Mouse (Mus musculus) embryo, embryonic 9.5 days (tissue): ENCODE data around the gene 4930453N24Rik.

ENCODE experiments used
- DNase-seq: peaks from one replicate; pipeline ENCODE4 v3.0.0-alpha.2; 2017; ENCODE audit errors: extremely low spot score

4930453N24Rik gene

GRCm38 (mm10) chr16:64770521-64771430 lies at the start of gene 4930453N24Rik:
Gene 4930453N24Rik (minus strand): TSS chr16:64771161.
- DNase-seq, result peak; percentile 90

DNA sequence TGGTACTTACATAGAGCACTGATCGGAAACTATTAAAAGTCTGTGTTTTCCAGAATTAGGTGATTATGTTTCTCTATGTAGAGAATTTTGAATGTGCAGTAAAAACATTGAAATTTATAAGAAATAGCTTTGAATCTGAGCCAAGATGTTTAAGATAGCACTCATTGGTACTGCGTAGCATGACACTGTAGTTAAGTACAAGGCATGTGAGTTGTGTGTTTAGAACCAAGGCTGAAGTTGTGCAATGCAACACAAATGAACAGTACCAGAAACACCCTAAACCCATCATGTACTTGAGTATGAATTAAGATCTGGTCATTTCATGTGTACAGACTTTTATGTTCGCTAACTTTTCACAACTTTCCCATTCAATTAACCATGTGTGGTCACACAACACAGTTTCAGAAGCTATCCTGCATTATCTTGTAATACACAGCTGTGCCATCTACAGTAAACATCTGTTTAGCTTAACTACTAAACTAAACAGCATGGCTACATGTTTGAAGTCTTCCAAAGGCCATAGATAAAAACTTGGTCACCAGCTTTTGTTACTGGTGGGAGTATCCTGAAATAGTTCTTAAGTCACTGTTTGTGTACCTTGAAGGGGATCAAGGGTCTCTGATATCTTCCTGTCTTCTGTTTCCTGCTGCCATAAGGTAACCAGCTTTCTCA lies 46.3 kb upstream of the 4930453N24Rik start:
- DNase-seq, result no peak

DNA sequence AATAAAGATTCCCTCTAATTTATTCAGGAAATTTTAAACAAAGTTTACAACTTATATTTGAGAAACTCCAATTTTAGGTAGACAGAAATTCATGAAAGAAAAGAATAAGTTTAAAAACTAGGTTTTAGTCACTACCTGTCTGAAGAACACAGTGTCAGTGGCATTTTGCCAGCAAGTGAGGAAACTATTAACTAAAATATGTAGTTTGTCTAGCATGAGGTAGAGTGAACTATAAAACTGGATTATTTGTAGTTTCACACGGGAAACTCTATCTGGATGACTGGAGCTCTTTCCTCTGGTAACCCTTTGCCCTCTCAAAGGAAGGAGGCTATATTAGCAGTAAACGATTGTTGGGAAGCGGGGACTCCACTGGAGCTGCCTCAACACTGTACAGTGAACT lies 32.1 kb upstream of the 4930453N24Rik start:
- no peak for DNase-seq

- DNase-seq, result no peak
These were observed 30.7 kb upstream of the 4930453N24Rik start for GRCm38 (mm10) chr16:64801638-64802037.

DNA sequence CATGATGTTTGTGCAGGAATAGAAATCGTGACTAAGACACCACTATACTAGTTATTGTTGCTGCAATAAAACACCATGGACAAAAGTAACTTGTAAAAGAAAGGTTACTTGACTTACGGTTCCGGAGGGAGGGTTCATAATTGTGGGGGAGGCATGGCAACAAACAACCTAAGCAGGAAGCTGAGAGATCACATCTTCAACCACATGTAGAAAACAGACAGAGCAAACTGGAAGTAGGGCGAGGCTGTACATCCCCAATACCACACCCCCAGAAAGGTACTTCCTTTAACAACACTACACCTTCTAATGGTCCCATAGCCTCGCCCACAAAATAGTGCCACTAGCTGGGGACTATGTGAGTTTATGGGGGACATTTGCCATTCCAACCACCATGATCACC lies 29.4 kb upstream of the 4930453N24Rik start:
- DNase-seq, result no peak

DNA sequence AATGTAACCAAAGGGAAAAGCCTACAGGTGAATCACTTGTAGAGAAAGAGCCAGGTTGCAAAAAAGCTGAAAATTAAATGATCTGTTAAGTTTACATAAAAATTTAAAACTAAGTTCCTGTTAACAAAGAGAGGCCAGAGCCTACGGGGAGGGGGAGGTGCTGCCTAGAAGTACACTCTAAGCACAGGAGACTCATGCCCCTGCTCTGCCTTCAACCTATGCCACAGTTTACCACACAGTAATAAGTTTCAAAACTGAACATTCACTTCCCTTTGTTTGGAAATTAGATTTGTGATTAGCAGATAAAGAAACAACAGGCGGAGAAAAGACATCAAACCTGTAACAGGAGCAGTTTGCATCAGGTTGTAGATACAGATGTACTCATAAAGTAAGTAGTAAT lies 23.8 kb upstream of the 4930453N24Rik start:
- DNase-seq, result no peak

- DNase-seq, result no peak
These were observed 18.7 kb upstream of the 4930453N24Rik start for GRCm38 (mm10) chr16:64789706-64790105.

DNA sequence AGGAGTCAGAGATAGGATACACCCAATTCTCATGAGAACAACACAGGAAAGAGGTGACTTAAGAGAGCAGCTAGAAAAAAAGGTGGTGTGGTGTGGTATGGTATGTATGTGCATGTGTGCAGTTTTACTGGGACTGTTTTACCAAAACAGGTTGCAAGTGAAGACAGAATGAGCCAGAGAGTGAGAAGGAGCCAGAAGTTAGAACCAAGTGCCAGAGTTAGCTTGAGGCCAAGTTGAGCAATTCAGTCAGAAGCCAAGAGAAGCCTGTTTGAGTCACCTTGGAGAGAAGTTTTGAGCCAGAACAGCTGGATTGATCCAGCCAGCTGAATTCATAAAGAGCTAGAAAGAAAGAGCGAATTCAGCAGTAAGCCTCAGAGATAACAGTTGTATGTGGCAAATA lies 4.6 kb upstream of the 4930453N24Rik start:
- no peak for DNase-seq

- DNase-seq, result no peak
These were observed 464 bp upstream of the 4930453N24Rik start for GRCm38 (mm10) chr16:64771431-64771818.

- DNase-seq, result no peak
These were observed 4.2 kb downstream of the 4930453N24Rik start for GRCm38 (mm10) chr16:64766696-64767300.

GRCm38 (mm10) chr16:64759245-64759626 lies 11.7 kb downstream of the 4930453N24Rik start:
- no peak for DNase-seq

DNA sequence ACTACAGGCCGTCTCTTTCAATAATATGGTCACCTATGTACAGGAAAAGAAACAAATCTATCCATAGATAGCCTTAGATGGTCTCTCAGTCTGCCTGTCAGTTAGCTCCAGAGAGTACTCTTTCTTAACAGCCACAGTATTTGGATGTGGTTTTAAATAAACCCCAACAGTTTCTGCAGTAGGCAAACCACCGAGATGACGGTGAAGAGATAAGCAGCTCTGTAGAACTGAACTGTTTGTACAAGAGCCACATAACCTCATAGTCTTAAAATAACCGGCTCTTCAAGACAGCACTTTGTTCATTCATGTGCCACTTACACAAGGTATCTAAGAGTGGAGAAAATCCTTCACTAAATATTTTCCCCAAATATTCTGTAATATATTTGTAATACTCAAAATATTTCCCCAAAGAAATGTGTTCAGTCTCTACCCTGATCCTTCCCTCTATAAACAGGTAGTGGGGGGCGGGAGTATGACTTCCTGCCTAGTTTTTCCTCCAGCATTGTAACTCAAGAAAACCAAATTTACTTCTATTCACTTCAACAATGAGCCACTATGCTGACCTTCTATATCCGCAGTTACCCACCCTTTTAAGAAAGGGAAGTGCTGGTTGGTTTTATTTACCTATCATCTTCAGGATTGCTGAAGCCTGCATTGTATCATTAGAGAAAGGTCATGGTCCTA lies 12.3 kb downstream of the 4930453N24Rik start:
- no peak for DNase-seq

- DNase-seq, result no peak
These were observed 13.1 kb downstream of the 4930453N24Rik start for GRCm38 (mm10) chr16:64757666-64758400.

GRCm38 (mm10) chr16:64756321-64756720 lies 14.6 kb downstream of the 4930453N24Rik start:
- DNase-seq, result no peak

GRCm38 (mm10) chr16:64754743-64755139 lies 16.2 kb downstream of the 4930453N24Rik start:
- DNase-seq, result peak; percentile 39

- DNase-seq, result no peak
These were observed 16.8 kb downstream of the 4930453N24Rik start for GRCm38 (mm10) chr16:64753990-64754742.

DNA sequence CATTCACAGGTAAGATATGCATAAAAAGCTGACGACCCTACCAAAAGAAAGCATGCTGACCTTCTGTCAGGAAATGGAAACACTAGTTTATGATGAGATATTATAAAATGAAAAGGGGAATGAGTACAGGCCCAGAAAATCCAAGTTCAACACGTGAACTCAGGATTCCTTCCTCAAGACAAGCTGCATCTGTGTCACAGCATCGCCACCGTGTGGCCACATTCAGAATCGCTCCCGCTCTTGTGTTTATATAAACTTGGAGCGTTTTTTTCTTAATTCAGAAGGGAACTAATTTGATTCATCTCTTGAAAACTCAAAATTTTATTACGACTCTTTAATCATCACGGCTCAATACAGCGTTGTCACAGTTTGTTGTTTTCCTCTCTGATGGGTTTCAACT lies 22.7 kb downstream of the 4930453N24Rik start:
- peak; percentile 64 for DNase-seq

- DNase-seq, result no peak
These were observed 25.9 kb downstream of the 4930453N24Rik start for GRCm38 (mm10) chr16:64745089-64745488.

- DNase-seq, result no peak
These were observed 33.7 kb downstream of the 4930453N24Rik start for GRCm38 (mm10) chr16:64737289-64737688.

GRCm38 (mm10) chr16:64723273-64724057 lies 47.5 kb downstream of the 4930453N24Rik start:
- peak; percentile 60 for DNase-seq
